Mouse (Mus musculus) kidney, adult 2 months (tissue): ENCODE results near the gene Orc3. TPM values are rescaled to one million over a fixed set of nuclear protein-coding genes. Genes with fewer than 3 reads are reported as not detected.

ENCODE experiments used
- DNase-seq: peaks from one replicate; pipeline ENCODE4 v3.0.0; 2021
- H3K27ac ChIP-seq: fragments of 200-500 bp; 2 replicates; pipeline ENCODE4 v1.5.1; 2012; ENCODE audit warnings: low read depth, low read length, control low read depth, inconsistent platforms; ENCODE audit not compliant: insufficient read depth
- H3K27me3 ChIP-seq: fragments of 200-500 bp; replicated peaks from 2 replicates; pipeline ENCODE4 v1.6.1; 2012; ENCODE audit warnings: mild to moderate bottlenecking, moderate library complexity, low read length, inconsistent platforms; ENCODE audit not compliant: control insufficient read depth, insufficient read depth
- H3K36me3 ChIP-seq: fragments of 200-500 bp; 2 replicates; pipeline ENCODE4 v1.6.1; 2012; ENCODE audit warnings: mild to moderate bottlenecking, moderate library complexity, low read length, inconsistent platforms; ENCODE audit not compliant: control insufficient read depth, insufficient read depth
- H3K4me1 ChIP-seq: fragments of 200-500 bp; 2 replicates; pipeline ENCODE4 v1.6.1; 2011; ENCODE audit warnings: low read length; ENCODE audit not compliant: control insufficient read depth, insufficient read depth
- H3K4me3 ChIP-seq: fragments of 200-500 bp; 2 replicates; pipeline ENCODE4 v1.5.1; 2011; ENCODE audit warnings: mild to moderate bottlenecking, low read depth, low read length, control low read depth; ENCODE audit not compliant: insufficient read depth
- CTCF ChIP-seq: fragments of 200-500 bp; conservative IDR thresholded peaks from 2 replicates; pipeline ENCODE4 v1.5.1; 2011; ENCODE audit warnings: low read depth, mild to moderate bottlenecking, control low read depth, low read length, moderate library complexity, mixed read lengths; ENCODE audit not compliant: insufficient read depth, insufficient read length
- POLR2A ChIP-seq: fragments of 200-500 bp; IDR thresholded peaks from one replicate; pipeline ENCODE4 v1.6.1; 2011; ENCODE audit warnings: low read depth, low read length, control low read depth
- WGBS: fragments of 180-500 bp; shearing (Covaris S2); methylation state at CpG from one replicate; pipeline ENCODE4 v1.1.7; 2018; 5-methylcytosine and 5-hydroxymethylcytosine counted together
- polyA plus RNA-seq: library from polyadenylated mRNA; depleted of rRNA; stranded (reverse); fragments of >200 nt; gene quantifications from 2 replicates; pipeline ENCODE4 v1.2.3, GENCODE M21; 2012

The Orc3 gene
- polyA plus RNA-seq, 1 experiment, result 18.7 TPM

DNA sequence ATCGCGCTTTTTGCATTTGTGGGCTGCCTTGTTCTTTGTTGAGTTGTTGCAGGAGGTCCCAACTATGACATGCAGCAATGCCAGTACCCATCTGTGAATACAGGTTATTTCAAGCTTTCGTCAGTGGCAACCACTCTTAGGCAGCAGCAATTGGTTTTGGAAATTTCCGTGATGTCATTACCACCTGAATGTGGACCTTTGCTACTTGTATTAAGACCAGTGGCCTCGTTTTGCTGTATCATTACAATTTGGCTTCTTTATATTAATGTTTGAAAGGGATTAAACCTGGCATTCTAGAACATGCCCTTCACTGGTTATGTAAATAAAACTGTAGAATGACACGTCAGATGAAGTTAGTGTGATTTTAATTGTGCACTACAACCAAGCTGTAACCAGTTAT, 48.5 kb downstream of the Orc3 start:
- Histone ChIP-seq H3K27me3 (no peaks in the 10 kb centered on the region), H3K27ac (peak overlapping the region; percentile 86), H3K4me3 (no peak overlapping the region), H3K36me3 (peaks cover 17% of the 10 kb centered on the region), H3K4me1 (peaks cover 3% of the 10 kb centered on the region; the same call in 1 of the 2 replicates)
- DNase-seq, result peak; percentile 50
- WGBS, result 59% methylated on average over 6 of the region's 6 CpGs
- TF ChIP-seq POLR2A (no peak), CTCF (no peak)

DNA sequence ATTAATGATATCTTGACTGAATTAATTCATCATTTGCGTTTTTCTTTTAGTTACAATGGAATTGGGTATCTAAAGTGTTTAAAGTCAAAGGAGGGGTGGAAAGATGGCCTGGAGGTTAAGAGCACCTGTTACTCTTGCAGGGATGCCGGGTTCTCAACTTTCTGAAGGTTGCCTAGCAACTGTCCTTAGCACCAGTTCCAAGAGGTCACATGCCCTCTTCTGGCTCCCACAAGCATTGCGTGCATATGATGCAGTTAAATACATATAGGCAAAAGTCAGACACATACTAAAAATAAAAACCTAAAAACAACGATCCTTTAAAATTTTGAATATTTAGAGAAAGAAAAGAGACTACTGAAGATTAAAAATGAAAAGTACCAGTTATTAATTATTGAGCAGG, 53.8 kb downstream of the Orc3 start:
- Histone ChIP-seq H3K4me3 (no peak overlapping the region), H3K27me3 (no peaks in the 10 kb centered on the region), H3K36me3 (peaks cover 3% of the 10 kb centered on the region), H3K27ac (no peak overlapping the region), H3K4me1 (peaks cover 13% of the 10 kb centered on the region)
- WGBS, result 44% methylated on average over 4 of the region's 4 CpGs
- DNase-seq, result peak; percentile 58
- peak; percentile 60 for TF ChIP-seq CTCF
- TF ChIP-seq POLR2A, result no peak

DNA sequence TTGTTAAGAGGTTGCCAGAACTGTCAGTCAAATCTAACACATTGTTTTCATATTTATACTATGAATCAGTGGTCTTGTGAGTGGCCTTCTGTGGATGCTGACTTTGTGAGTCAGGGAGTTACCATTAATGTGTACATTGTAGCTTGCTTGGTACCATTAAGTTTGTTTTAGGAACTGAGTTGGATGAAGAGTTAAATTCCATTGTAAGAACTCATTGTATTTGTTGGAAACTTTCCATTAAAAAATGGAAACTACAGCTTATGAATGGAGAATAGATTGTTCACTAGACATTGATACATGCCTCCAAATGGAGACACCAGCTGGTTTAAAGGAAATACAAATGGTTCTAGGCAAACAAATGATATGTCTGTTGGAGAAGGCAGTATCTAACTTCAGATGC, 58.6 kb downstream of the Orc3 start:
- Histone ChIP-seq H3K4me1 (peaks cover 30% of the 10 kb centered on the region), H3K27me3 (no peaks in the 10 kb centered on the region), H3K4me3 (no peak overlapping the region), H3K27ac (no peak overlapping the region), H3K36me3 (no peaks in the 10 kb centered on the region)
- no peak for TF ChIP-seq POLR2A
- TF ChIP-seq CTCF, result no peak
- no peak for DNase-seq

DNA sequence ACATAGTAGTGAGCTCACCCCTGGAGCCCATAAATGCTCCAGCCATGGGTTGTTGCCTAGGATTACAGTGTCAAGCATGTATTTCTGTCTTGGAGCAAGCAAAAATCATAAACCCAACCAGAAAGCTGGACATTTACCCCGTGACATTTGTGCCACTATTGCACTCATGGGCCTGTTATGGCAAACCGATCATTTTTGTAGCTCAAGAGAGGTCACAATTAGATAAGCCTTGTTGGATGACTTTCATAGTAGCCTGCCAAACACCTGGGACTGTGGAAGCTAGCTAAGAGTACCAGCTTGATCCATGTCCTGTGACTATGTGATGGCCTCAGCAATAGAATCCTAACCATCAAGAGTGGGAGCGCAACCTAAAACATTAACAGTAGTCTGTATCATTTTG, 59.1 kb downstream of the Orc3 start:
- 0 out of 2 replicates have a peak overlapping the region, but pooled peaks have one; percentile 41 for H3K27ac ChIP-seq
- no peaks in the 10 kb centered on the region for H3K36me3 ChIP-seq
- no peaks in the 10 kb centered on the region for H3K27me3 ChIP-seq
- H3K4me3 ChIP-seq, result no peak overlapping the region
- H3K4me1 ChIP-seq, result peaks cover 30% of the 10 kb centered on the region
- DNase-seq, result no peak
- TF ChIP-seq POLR2A (no peak), CTCF (no peak)
- 90% methylated on average over 3 of the region's 3 CpGs for WGBS

DNA sequence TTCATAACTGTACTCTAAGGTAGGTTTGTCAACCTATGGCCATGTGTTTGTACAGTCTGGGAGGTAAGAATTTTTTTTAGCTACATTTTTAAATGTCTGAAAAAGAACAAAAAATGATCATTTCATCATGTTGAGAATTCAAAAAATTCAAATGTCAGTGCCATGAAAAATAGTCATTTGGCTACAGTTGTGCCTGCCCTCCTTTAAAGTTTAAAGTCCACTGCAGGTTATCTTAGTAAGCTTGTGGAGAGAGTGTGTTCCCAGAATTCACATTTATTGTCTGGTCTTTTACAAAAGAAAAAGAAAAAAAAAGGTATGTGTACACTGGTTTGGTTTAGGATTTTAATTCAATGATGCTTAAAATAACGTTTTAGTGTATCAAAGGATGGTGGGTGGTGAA, 60.1 kb downstream of the Orc3 start:
- no peak overlapping the region for H3K4me3 ChIP-seq
- no peaks in the 10 kb centered on the region for H3K36me3 ChIP-seq
- H3K27me3 ChIP-seq, result no peaks in the 10 kb centered on the region
- WGBS, result 27% methylated on average over 1 of the region's 1 CpGs
- no peak overlapping the region for H3K27ac ChIP-seq
- peaks cover 30% of the 10 kb centered on the region for H3K4me1 ChIP-seq
- peak; percentile 46 for DNase-seq
- TF ChIP-seq POLR2A (no peak), CTCF (no peak)

DNA sequence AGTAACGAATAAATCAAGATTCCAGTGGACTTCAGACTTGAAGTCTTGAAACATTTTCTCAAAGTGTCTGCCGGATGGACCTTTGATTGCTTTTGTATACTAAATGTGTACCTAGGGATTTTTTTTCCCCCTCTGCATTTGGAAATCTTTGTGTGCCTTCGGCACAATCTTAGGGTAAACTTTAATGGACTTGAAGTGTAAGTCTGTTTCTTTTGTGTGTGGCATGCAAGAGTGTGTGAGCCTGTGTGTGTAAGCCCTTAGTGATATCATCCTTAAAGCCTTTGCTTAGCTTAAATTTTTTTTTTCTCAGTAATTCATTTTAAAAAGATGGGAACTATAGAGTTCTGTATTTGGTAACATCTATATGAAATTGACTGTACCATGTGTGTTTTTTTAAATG, 62.8 kb downstream of the Orc3 start:
- WGBS, result 1% methylated on average over 3 of the region's 3 CpGs
- H3K4me1 ChIP-seq, result peaks cover 21% of the 10 kb centered on the region
- no peaks in the 10 kb centered on the region for H3K27me3 ChIP-seq
- DNase-seq, result no peak
- H3K27ac ChIP-seq, result peak overlapping the region; percentile 89
- TF ChIP-seq POLR2A (no peak), CTCF (no peak)
- peak overlapping the region; percentile 49; the same call in 1 of the 2 replicates for H3K4me3 ChIP-seq
- H3K36me3 ChIP-seq, result no peaks in the 10 kb centered on the region

DNA sequence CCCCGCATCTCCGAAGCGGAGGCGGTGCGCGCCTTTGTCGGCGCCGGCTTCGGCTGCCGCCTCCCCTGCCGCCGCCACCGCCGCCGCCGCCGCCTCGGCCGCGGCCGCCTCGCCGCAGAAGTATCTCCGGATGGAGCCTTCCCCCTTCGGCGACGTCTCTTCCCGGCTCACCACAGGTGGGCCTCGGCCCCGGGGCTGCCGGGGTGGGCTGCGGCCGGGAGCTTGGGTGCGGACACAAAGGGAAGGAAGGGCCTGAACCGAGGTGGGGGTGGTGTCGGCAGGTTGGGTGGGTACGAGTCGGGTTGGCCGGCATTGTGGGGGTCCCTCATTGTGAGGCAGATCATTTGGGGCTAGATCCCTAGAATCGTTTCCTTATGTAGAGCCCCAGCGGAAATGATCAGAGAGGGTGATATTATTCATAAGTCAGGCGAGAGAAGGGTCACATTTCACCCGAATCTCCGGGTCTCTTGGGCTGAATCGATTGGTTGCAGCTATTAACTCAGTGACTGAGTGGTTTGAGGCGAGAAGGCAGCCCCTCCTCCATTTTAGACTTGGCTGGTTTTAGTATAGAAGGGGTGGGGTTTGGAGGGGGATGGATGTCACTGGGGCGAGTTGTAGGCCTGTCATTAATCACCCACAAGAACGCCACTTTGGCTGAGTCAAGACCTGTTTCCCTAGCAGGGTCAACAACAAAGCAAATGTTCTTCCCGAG, 63.5 kb downstream of the Orc3 start:
- Histone ChIP-seq H3K4me3 (peak overlapping the region; percentile 86), H3K4me1 (peaks cover 19% of the 10 kb centered on the region), H3K27ac (peak overlapping the region; percentile 89), H3K36me3 (no peaks in the 10 kb centered on the region), H3K27me3 (no peaks in the 10 kb centered on the region)
- TF ChIP-seq POLR2A, result no peak
- no peak for TF ChIP-seq CTCF
- peak; percentile 82 for DNase-seq
- 1% methylated on average over 50 of the region's 50 CpGs for WGBS

DNA sequence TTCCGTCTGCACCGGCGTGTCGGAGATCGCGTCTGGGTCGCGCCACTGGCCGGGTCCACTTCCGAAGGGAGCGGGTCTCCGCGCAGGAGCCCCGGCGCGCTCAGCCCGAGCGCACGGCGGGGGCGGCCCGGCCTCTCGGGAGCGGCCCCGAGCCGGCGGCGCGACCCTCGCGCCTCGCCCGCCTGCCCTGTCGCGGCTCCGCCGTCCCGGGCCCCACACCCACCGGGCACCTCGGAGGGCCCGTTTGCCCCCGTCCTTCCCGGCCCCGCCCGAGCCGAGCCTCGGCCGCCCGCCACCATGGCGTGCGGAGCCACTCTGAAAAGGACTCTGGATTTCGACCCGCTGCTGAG, 64.0 kb downstream of the Orc3 start, which contains the start of gene Akirin2:
Gene Akirin2 (plus strand): TSS at position 190 of the 350 bp plus-strand sequence.
- DNase-seq, result peak; percentile 24
- TF ChIP-seq POLR2A (no peak), CTCF (no peak)

More for the DNA sequence above, 64.0 kb downstream of the Orc3 start, which contains the start of gene Akirin2:
- no peaks in the 10 kb centered on the region for H3K36me3 ChIP-seq
- no peaks in the 10 kb centered on the region for H3K27me3 ChIP-seq
- WGBS, result under 1% methylated on average over 53 of the region's 53 CpGs
- peak within 1 kb of the TSS; percentile 86 for H3K4me3 ChIP-seq
- H3K27ac ChIP-seq, result peak within 1 kb of the TSS; percentile 89
- peaks cover 15% of the 10 kb centered on the region for H3K4me1 ChIP-seq
